Mouse (Mus musculus) embryo, embryonic 10.5 days (tissue): ENCODE data around the gene Pan2.
"Not testable (repeated sequence)": the region's sequence is repeated elsewhere in the genome, so short reads cannot be mapped to it uniquely, and the experiment has no call there.

ENCODE experiments used
- DNase-seq: peaks from one replicate; pipeline ENCODE4 v3.0.0-alpha.2; 2015; ENCODE audit warnings: low spot score

The Pan2 gene

DNA sequence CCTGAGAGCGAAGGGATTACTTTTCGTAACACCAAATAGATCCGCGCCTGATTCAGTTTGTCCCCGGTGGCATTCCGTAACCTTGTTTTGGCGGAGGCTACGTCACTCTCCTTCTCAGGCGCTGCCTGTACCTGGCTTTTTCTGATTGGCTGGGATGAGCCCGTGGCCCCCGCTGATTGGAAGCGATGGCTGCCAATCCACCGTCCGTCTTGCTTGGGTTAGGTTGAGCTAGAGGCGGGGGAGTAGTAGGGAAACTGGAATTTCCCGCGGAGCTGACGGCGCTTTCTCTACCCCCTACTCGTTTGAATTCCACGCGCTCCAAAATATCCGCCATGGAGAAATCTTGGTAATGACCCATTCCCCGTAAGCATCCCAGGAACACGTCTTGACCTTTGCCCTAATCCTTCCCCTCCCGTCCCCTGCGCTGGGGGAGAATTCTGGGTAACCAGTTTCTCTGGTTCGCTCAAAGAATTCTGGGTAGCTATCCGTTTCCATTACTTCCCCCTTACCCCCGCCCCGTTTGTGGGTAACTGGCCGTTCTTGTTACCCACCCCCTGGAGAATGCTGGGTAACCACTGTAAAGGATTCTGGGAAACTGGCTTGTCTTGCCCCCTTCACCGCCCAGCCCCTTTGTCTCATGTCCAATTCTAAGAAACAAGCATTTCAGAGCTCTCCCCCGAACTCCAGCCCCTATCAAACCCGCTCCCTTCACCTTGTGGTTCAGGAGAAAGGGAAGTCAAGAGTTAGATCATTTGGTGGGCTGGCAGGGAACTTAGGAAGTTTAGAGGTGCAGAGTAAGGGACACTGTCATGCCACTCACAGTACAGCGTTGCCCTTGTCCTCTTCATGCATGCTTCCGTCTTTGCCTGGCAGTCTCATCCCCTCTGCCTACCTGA, at the start of gene Pan2:
Gene Pan2 (plus strand): TSS at position 210 of the 896 bp plus-strand sequence.
- peak; percentile 100 for DNase-seq

DNA sequence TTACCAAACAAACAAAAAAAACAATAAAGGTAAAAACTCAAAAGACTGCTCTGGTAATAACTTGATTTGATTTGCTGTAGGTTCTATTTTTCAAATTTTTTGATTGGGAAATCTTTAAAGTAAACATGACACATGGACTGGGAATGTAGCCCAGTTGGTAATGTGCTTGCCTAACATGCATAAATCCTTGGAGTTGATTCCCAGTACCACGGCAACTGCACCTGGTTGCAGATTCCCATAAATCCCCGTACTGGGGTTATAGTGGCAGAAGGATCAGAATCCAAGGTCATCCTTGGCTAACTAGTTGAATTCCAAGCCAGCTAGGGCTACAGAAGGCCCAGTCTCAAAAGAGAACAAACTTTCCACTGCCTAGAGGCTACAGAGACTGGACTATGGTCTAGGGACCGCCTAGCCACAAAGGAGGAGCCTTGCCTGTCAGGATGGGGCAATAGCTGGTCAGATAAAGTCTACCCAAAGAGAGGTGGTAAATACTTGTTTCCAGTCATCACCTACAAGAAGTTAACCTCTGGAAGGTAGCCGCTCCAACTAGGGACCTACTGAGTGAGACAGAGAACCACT, 49.4 kb upstream of the Pan2 start, which contains the start of gene Apon:
Gene Apon (plus strand): TSS at position 420 of the 579 bp plus-strand sequence.
- DNase-seq = no peak

DNA sequence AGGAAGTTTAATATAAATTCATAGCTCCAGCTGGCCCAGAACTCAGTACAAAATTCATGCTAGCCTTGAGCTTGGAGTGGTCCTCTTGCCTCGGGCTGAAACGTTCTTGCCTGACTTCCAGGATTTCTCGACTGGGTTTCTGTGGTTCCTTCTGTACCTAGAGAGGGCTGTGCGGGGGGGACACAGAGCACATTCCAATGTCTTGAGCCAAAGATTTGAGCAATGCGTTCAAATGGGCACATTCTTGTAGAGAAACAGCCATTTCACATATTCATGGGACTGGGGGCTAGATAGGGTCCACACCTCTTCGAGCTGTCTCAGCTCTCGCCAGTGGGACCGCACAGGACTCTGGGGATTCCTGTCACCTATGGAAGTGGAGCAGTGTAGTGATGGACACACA, 47.2 kb upstream of the Pan2 start:
- no peak for DNase-seq

DNA sequence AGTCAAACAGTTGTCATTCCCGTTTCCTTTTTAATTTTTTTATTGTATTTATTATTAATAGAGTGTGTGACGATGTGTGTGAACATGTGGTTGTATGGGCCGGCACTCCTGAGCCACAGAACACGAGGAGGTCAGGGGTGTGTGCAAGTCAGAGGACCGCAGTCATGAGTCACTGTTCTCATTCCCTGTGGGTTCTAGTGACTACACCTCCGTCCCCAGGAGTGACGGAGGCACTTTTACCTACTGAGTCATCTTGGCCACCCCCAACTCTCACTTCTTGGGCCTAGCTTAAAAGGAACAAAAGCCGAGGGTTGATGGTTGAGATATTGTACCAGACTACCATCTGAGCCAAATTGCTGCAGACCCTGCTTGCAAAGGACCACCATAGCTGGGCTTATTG, 46.8 kb upstream of the Pan2 start:
- no peak for DNase-seq

DNA sequence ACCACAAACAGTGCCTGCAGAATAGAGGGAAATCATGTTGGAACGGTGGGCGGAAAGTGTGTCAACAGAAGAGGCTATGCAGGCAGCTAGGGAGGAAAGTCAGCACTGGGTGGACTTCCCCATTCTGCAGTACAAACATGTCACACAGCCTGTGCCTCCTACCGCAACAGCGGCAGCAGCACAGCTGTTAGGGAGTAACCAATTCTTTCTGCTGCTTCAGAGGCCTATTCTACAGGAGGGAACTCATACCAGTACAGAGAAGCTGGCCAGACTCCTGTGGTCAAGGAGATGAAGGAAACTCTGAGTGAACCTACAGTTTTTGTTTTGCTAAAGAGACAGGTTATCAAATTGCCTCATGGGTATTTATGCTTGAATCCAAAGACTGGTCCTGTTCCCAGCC, 44.2 kb upstream of the Pan2 start:
- no peak for DNase-seq

DNA sequence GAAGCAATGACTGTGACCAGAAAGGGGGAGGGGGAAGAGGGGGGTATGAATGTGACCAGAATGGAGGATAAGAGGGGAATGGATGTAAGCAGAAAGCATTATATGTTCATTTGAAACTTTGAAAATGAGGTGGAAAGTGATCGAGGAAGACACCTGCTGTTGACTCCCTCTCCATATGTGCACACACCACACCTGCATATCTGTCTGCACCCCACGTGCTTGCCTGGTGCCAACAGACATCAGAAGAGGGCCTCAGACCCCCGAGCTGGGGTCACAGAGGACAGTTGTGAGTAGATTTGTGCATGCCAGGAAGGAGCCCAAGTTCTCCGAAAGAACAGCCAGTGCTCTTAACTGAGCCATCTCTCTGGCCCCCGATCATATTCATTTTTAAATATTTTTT, 43.2 kb upstream of the Pan2 start:
- DNase-seq = no peak

DNA sequence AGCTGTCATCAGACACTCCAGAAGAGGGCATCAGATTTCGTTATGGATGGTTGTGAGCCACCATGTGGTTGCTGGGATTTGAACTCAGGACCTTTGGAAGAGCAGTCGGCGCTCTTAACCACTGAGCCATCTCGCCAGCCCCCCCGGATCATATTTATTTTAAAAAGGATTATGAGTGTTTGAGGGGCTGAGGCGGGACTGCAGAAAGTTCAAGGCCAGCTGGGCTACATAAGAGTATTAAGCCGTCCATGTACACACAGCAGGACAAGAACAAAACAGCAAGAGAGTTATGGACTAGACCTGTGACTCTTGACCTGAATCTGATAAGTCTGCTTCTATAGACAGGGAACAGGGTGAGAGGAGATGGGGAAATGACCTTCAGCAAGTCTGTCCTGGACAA, 42.8 kb upstream of the Pan2 start:
- DNase-seq = not testable (repeated sequence)

DNA sequence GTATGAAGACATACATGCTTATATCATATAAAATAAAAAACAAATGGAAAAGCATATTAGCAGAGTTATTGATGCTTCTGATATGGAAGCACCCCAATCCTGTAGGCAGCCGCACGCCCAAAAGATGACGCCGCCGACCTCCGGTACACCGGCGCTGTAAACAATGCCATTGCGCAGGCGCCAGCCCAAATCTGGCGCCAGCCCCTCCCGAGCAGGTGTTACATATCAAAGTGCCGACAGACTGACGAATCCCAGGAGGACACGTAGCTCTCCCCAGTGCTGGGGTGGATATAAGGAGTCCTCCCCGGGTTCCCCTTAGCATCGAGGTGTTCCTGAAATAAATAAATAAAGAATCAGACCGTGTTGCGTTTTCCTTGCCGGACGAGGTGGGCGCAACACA, 40.8 kb upstream of the Pan2 start:
- no peak for DNase-seq

DNA sequence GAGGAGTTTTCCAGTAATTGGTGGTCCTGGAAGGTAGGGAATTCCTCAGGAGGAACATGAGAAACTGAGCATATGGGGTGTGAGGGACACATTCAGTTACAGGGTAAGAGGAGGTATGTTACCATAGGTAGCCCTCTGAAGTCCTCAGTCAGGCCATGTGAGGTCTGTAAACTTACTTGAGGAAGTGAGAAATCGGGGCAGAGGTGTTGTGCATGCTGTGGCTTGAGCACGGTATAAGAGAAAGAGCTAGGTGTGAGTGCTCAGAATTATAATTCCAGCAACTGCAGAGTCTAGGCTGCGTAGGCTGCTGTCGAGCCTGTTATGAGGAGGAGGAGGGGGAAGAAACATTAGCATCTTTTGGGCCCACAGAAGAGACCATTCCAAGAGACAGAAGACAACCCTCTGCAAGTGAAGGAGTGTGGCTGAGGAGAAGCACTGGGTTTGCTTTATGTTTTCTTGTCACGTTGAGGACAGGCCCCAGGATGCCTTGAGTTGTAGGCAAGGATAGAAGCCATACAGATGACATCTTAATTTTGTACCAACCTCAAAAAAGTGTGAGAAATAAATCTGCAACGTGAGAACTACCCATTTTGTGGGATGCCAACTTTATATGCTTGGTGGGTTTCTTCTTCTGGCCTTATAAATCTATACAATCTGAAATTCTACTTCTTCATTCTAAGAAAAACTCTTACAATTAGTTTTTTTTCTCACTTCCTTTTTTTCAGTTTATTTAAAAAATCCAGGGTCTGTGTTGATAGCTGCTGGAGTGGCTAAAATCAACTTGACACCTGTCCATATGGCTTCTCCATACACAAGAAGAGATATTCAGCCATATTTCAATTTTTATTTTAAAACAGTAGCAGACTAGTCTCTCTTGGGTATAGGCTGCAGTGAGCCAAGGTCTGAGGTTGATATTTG, 39.5 kb upstream of the Pan2 start:
- DNase-seq = no peak

DNA sequence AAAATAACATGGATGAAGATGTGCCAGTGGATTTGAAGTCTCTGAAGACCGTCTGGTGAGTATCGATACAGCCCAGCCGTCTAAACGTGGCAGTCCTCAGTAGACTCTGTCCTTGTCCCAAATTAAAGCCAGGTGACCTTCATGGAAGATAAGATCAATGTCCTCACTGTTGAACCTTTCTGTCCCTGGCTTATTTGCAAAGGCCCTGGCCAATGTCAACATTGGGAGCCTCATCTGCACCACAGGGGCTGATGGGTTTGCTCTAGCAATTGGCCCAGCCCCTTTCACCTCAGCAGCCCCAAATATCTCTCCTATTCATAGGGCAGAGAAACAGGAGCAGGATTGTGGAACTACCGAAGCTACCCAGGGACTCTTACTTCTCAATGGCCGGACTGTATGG, 34.8 kb upstream of the Pan2 start, which contains the start of gene Apof:
Gene Apof (plus strand): TSS at position 301 of the 400 bp plus-strand sequence.
- DNase-seq = no peak

DNA sequence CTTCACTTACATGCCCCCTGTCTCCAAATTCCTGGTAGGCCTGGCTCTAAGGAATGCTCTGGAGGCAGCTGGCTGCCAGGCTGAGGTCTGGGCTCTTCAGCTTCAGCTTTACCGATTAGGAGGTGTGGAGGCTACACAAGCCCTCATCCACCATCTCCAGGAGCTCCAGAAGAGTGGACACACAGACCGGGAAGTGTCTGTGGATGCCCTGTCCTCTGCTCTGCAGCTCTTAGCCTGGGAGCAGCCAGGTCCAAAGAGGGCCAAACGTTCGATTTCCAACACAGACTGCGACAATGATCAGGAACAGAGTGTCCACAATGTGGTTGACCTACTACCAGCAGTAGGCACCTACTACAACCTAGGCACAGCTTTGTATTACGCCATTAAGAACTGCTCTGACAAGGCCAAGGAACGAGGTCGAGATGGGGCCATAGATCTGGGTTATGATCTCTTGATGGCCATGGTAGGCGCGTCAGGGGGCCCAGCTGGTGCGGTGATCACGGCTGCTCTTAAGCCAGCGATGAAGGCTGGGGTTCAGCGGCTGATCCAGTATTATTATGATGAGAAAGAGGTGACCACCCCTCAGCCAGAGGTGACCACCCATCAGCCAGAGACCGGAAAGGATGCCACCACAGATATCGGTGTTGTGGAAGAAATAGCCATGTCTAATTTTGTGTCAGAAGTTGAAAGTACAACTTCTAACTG, 33.8 kb upstream of the Pan2 start:
- no peak for DNase-seq

DNA sequence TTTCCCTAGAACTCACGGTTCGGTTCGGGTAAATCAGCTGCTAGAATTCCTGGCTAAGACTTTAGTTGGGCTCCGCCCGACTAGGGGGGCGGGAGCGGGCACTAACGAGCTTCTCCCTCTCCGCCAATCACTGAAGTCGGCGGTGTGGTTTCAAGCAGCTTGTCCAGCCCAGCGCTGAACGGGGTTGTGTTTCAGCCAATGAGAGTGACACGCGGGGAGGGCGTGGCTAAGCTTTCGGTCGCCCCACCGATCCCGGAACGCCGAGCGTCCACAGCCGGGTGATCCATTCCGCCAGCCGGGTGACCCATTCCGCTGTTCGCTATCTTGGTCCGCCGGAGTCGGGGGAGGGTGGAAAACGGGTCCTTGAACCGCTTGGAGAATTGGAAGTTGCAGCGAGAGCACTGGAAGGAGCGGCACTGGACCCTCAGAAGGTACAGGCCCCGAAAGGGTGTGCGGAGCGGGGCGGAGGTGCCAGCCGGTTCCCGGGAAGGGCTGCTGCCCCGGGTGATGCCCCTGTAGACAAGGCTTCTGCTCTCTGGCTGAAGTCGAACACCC, 32.8 kb upstream of the Pan2 start, which contains the start of gene Stat2:
Gene Stat2 (plus strand): TSS at position 273 of the 555 bp plus-strand sequence.
- peak; percentile 99 for DNase-seq

DNA sequence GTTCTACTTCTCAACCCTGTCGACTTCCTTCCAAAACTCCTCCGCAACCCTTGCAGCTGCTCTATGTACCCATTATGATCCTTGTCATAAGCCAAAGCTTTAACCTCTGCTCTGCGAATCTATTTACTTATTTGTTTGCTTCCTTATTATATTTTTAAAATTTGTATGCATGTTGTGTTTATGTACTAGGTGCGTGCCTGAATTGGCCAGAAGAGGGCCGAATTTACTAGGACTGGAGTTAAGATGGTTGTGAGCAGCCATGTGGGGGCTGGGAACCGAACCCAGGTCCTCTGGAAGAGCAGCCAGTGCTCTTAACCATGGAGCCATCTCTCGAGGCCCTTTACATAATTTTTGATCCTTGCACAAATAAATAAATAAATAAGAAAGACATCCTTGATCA, 32.3 kb upstream of the Pan2 start:
- DNase-seq = no peak

DNA sequence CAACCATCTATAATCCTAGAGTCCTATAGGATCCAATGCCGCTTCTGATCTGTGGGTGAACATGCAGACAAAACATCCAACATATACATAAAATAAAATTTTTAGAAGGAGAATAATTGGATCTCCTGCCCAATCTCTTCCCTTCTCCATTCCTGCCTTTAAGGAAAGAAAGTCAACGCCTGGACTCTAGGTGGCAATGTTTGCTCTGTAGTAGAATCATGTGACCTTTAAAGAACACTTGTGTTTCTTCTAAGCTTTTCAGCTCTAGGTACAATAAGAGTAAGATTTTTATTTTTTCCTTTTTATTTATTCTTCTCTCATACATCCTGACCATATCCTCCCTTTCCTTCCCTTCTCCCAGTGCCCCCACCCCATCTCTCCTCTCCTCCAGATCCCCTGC, 31.3 kb upstream of the Pan2 start:
- DNase-seq = no peak

DNA sequence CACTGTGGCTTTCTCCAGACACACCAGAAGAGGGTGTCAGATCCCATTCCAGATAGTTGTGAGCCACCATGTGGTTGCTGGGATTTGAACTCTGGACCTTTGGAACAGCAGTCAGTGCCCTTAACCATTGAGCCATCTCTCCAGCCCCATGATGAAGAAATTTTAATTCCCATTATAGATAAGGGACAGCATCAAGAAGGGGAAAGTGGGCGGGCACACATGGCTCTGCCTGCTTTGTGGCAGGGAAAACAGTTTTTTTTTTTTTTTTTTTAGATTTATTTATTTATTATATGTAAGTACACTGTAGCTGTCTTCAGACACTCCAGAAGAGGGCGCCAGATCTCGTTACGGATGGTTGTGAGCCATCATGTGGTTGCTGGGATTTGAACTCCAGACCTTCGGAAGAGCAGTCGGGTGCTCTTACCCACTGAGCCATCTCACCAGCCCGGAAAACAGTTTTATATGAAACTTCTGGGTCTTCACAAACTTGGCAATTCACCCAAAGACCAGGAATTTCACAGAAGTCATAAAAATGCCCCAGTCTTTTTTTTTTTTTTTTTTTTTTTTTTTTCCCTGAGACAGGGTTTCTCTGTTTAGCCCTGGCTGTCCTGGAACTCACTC, 30.2 kb upstream of the Pan2 start:
- not testable (repeated sequence) for DNase-seq

DNA sequence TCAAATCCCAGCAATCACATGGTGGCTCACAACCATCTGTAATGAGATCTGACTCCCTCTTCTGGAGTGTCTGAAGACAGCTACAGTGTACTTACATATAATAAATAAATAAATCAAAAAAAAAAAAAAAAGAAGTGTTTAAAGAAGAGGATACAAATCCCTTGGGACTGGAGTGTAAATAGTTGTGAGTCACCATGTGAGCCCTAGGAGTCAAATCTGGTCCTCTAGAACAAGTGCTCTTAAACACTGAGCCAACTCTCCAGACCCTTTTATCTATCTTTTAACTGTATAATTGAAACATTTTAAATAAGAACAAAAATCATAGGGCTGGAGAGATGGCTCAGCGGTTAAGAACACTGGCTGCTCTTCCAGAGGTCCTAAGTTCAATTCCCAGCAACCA, 27.8 kb upstream of the Pan2 start:
- not testable (repeated sequence) for DNase-seq

DNA sequence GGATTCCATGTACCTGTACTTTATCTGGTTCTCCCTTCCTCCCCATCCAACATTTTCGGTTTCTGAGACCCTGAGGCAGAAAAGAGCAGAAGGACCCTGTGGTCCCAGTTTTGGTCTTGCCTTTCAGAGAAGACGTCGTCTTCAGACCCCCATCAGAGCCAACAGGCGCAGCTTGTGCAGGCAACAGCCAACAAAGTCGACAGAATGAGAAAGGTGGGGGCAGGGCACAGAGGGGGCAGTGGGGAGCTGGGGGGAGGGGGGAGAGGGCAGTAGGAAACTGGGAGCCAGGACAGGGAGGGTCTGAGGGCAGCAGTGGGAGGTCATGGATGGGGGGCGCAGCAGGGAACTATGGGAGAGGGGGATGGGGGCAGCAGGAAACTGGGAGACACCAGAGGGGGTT, 25.0 kb upstream of the Pan2 start:
- no peak for DNase-seq

DNA sequence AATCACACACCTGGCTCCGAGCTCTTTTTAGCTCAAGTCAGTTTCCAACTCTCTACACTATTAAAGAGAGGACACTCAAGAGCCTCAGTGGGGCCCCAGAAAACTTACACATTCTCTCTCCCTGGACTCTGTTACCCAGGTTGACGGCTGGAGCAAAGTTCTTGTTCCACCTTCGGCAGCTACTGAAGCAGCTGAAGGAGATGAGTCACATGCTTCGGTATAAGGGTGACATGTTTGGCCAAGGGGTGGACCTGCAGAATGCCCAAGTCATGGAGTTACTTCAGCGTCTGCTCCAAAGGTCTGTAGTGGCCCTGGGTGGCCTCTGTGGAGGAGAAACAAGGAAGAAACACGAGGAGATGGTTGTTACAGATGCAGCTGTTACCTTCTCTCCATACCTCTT, 22.2 kb upstream of the Pan2 start:
- DNase-seq = no peak

DNA sequence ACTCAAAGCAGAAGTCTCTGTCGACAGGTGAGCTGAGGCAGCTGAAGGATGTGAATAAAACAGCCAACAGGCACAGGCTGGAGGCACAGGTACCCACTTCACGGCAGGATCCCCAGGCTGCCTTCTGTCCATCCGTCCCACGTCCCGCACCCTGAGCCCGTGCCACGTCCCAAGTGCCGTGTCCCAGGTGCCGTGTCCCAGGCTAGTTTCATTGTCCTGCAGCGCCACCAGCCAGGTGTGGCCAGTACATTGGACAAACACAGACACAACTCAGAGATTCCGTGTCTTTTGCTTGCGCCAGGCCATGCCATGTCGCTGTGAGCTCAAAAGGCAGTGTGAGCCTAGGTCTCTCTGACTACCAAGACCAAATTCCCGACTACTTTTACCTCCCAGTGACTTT, 21.5 kb upstream of the Pan2 start:
- no peak for DNase-seq

DNA sequence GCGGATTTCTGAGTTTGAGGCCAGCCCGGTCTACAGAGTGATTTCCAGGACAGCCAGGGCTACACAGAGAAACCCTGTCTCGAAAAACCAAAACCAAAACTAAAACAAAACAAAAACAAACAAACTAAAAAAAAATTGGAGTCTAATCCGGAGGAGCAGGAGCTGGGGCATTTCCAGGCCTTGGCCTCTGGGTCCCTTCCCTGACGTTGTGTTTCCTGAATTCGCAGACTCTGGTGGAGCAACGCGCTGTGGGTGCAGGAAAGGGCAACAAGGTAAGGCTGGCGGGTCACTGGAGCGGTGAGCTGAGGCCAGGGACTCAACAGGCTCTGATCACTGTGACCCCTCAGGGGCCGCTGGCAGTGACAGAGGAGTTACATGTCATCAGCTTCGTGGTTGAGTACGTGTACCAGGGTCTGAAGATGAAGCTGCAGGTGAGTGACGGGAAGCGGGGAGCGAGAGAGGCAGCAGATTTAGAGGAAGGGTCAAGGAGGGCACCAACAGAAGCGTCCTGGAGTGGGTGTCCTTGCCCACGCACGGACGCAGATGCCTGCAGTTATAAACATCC, 20.2 kb upstream of the Pan2 start:
- DNase-seq = no peak
